Mouse (Mus musculus) neural tube, embryonic 12.5 days (tissue): ENCODE data around the gene D630003M21Rik. TPM values are rescaled to one million over a fixed set of nuclear protein-coding genes. Genes with fewer than 3 reads are reported as not detected.

Source experiments
- ATAC-seq: fragments of 200-750 bp; cut with Nextera tagmentation; 2 replicates; pipeline ENCODE4 v1.8.0; 2017; ENCODE audit warnings: low read depth, mild to moderate bottlenecking, moderate TSS enrichment, moderate library complexity; ENCODE audit not compliant: low FRiP score
- H3K27ac ChIP-seq: fragments of 300-500 bp; sonication (generic); 2 replicates; pipeline ENCODE4 v1.5.1; 2016
- H3K27me3 ChIP-seq: fragments of 300-500 bp; sonication (generic); replicated peaks from 2 replicates; pipeline ENCODE4 v1.6.1; 2016; ENCODE audit warnings: mild to moderate bottlenecking
- H3K36me3 ChIP-seq: fragments of 300-500 bp; sonication (generic); 2 replicates; pipeline ENCODE4 v1.6.1; 2016; ENCODE audit warnings: mild to moderate bottlenecking
- H3K4me1 ChIP-seq: fragments of 300-500 bp; sonication (generic); 2 replicates; pipeline ENCODE4 v1.6.1; 2016
- H3K4me2 ChIP-seq: fragments of 300-500 bp; sonication (generic); replicated peaks from 2 replicates; pipeline ENCODE4 v1.6.1; 2016; ENCODE audit warnings: mild to moderate bottlenecking
- H3K4me3 ChIP-seq: fragments of 300-500 bp; sonication (generic); 2 replicates; pipeline ENCODE4 v1.5.1; 2016
- H3K9ac ChIP-seq: fragments of 300-500 bp; sonication (generic); 2 replicates; pipeline ENCODE4 v1.6.1; 2016; ENCODE audit warnings: mild to moderate bottlenecking
- H3K9me3 ChIP-seq: fragments of 300-500 bp; sonication (generic); 2 replicates; pipeline ENCODE4 v1.6.1; 2016; ENCODE audit warnings: mild to moderate bottlenecking
- WGBS: fragments of 180-500 bp; shearing (Covaris S2); methylation state at CpG from one replicate; pipeline ENCODE4 v1.1.7; 2016; 5-methylcytosine and 5-hydroxymethylcytosine counted together
- polyA plus RNA-seq: library from polyadenylated mRNA; unstranded; fragments of >200 nt; fragmentation: Nextera tagmentation; extraction: Ambion mirVana; gene quantifications from 2 replicates; pipeline ENCODE4 v1.2.1, GENCODE M21; 2016

The D630003M21Rik gene
- 5.0 and 5.1 TPM in 2 replicates for polyA plus RNA-seq

GRCm38 (mm10) chr2:158228670-158229502 lies at the start of gene D630003M21Rik:
Gene D630003M21Rik (minus strand): TSS chr2:158229222.
- Histone ChIP-seq H3K9me3 (no peaks in the 10 kb centered on the region), H3K9ac (peak within 1 kb of the TSS; percentile 58), H3K4me1 (peaks cover 25% of the 10 kb centered on the region), H3K4me3 (peak within 1 kb of the TSS; percentile 40), H3K27me3 (no peaks in the 10 kb centered on the region), H3K4me2 (peak within 1 kb of the TSS; percentile 91), H3K36me3 (no peaks in the 10 kb centered on the region), H3K27ac (no peak within 1 kb of the TSS)
- WGBS, result under 1% methylated on average over 45 of the region's 55 CpGs
- ATAC-seq, result peak; percentile 81

GRCm38 (mm10) chr2:158276878-158277277 lies 47.9 kb upstream of the D630003M21Rik start:
- no peak overlapping the region for H3K4me3 ChIP-seq
- H3K9me3 ChIP-seq, result no peaks in the 10 kb centered on the region
- ATAC-seq, result no peak
- no peak overlapping the region for H3K4me2 ChIP-seq
- no peaks in the 10 kb centered on the region for H3K27me3 ChIP-seq
- no peak overlapping the region for H3K27ac ChIP-seq
- 75% methylated on average over 4 of the region's 4 CpGs for WGBS
- peaks cover 4% of the 10 kb centered on the region; the same call in 1 of the 2 replicates for H3K4me1 ChIP-seq
- no peak overlapping the region for H3K9ac ChIP-seq
- no peaks in the 10 kb centered on the region for H3K36me3 ChIP-seq

GRCm38 (mm10) chr2:158276451-158276850 lies 47.4 kb upstream of the D630003M21Rik start:
- no peak overlapping the region for H3K4me2 ChIP-seq
- H3K9me3 ChIP-seq, result no peaks in the 10 kb centered on the region
- H3K4me1 ChIP-seq, result peaks cover 4% of the 10 kb centered on the region; the same call in 1 of the 2 replicates
- no peak overlapping the region for H3K9ac ChIP-seq
- no peak overlapping the region for H3K27ac ChIP-seq
- H3K36me3 ChIP-seq, result no peaks in the 10 kb centered on the region
- ATAC-seq, result no peak
- H3K4me3 ChIP-seq, result no peak overlapping the region
- H3K27me3 ChIP-seq, result no peaks in the 10 kb centered on the region
- 64% methylated on average over 6 of the region's 6 CpGs for WGBS

- H3K27me3 ChIP-seq, result no peaks in the 10 kb centered on the region
- H3K4me3 ChIP-seq, result no peak overlapping the region
- H3K4me2 ChIP-seq, result no peak overlapping the region
- H3K9me3 ChIP-seq, result no peaks in the 10 kb centered on the region
- 77% methylated on average over 4 of the region's 4 CpGs for WGBS
- ATAC-seq, result no peak
- peaks cover 4% of the 10 kb centered on the region; the same call in 1 of the 2 replicates for H3K4me1 ChIP-seq
- no peak overlapping the region for H3K9ac ChIP-seq
- H3K27ac ChIP-seq, result no peak overlapping the region
- no peaks in the 10 kb centered on the region for H3K36me3 ChIP-seq
Measured at GRCm38 (mm10) chr2:158275811-158276210, 46.8 kb upstream of the D630003M21Rik start.

- Histone ChIP-seq H3K9ac (no peak overlapping the region), H3K27me3 (no peaks in the 10 kb centered on the region), H3K4me1 (peaks cover 4% of the 10 kb centered on the region; the same call in 1 of the 2 replicates), H3K36me3 (no peaks in the 10 kb centered on the region), H3K4me2 (no peak overlapping the region), H3K9me3 (no peaks in the 10 kb centered on the region), H3K27ac (no peak overlapping the region), H3K4me3 (no peak overlapping the region)
- WGBS, result 90% methylated on average over 3 of the region's 3 CpGs
- no peak for ATAC-seq
Measured at GRCm38 (mm10) chr2:158275349-158275748, 46.3 kb upstream of the D630003M21Rik start.

- Histone ChIP-seq H3K27ac (no peak overlapping the region), H3K4me3 (no peak overlapping the region), H3K9me3 (no peaks in the 10 kb centered on the region), H3K4me2 (no peak overlapping the region), H3K36me3 (no peaks in the 10 kb centered on the region), H3K27me3 (no peaks in the 10 kb centered on the region), H3K9ac (no peak overlapping the region), H3K4me1 (peaks cover 4% of the 10 kb centered on the region; the same call in 1 of the 2 replicates)
- ATAC-seq, result no peak
- 36% methylated on average over 2 of the region's 2 CpGs for WGBS
Measured at GRCm38 (mm10) chr2:158273646-158274045, 44.6 kb upstream of the D630003M21Rik start.

GRCm38 (mm10) chr2:158270017-158270416 lies 41.0 kb upstream of the D630003M21Rik start:
- no peak for ATAC-seq
- Histone ChIP-seq H3K27ac (no peak overlapping the region), H3K4me3 (no peak overlapping the region), H3K4me2 (no peak overlapping the region), H3K36me3 (no peaks in the 10 kb centered on the region), H3K9ac (no peak overlapping the region), H3K4me1 (no peaks in the 10 kb centered on the region), H3K9me3 (no peaks in the 10 kb centered on the region), H3K27me3 (no peaks in the 10 kb centered on the region)
- 83% methylated on average over 8 of the region's 8 CpGs for WGBS

- Histone ChIP-seq H3K27me3 (no peaks in the 10 kb centered on the region), H3K36me3 (no peaks in the 10 kb centered on the region), H3K9ac (0 out of 2 replicates have a peak overlapping the region, but pooled peaks have one; percentile 17), H3K9me3 (no peaks in the 10 kb centered on the region), H3K4me2 (no peak overlapping the region), H3K27ac (no peak overlapping the region), H3K4me3 (no peak overlapping the region), H3K4me1 (no peaks in the 10 kb centered on the region)
- ATAC-seq, result no peak
- WGBS, result 50% methylated on average over 3 of the region's 3 CpGs
Measured at GRCm38 (mm10) chr2:158264877-158265276, 35.9 kb upstream of the D630003M21Rik start.

- Histone ChIP-seq H3K36me3 (no peaks in the 10 kb centered on the region), H3K4me1 (peaks cover 4% of the 10 kb centered on the region; the same call in 1 of the 2 replicates), H3K9me3 (no peaks in the 10 kb centered on the region), H3K4me2 (no peak overlapping the region), H3K27me3 (no peaks in the 10 kb centered on the region), H3K9ac (no peak overlapping the region), H3K4me3 (no peak overlapping the region), H3K27ac (no peak overlapping the region)
- 79% methylated on average over 8 of the region's 8 CpGs for WGBS
- no peak for ATAC-seq
Measured at GRCm38 (mm10) chr2:158259498-158259897, 30.5 kb upstream of the D630003M21Rik start.

- WGBS, result 16% methylated on average over 12 of the region's 12 CpGs
- peaks cover 4% of the 10 kb centered on the region; the same call in 1 of the 2 replicates for H3K4me1 ChIP-seq
- no peaks in the 10 kb centered on the region for H3K36me3 ChIP-seq
- no peaks in the 10 kb centered on the region for H3K27me3 ChIP-seq
- H3K4me2 ChIP-seq, result no peak overlapping the region
- H3K9ac ChIP-seq, result no peak overlapping the region
- no peaks in the 10 kb centered on the region for H3K9me3 ChIP-seq
- no peak overlapping the region for H3K27ac ChIP-seq
- H3K4me3 ChIP-seq, result no peak overlapping the region
- ATAC-seq, result no peak
Measured at GRCm38 (mm10) chr2:158258781-158259180, 29.8 kb upstream of the D630003M21Rik start.

GRCm38 (mm10) chr2:158258005-158258418 lies 29.0 kb upstream of the D630003M21Rik start, which contains the start of gene Bpi:
Gene Bpi (plus strand): TSS chr2:158258094.
- Histone ChIP-seq H3K27ac (no peak within 1 kb of the TSS), H3K27me3 (no peaks in the 10 kb centered on the region), H3K36me3 (no peaks in the 10 kb centered on the region), H3K4me1 (peaks cover 4% of the 10 kb centered on the region; the same call in 1 of the 2 replicates), H3K9me3 (no peaks in the 10 kb centered on the region), H3K4me2 (0 out of 2 replicates have a peak within 1 kb of the TSS, but pooled peaks have one; percentile 7), H3K4me3 (no peak within 1 kb of the TSS), H3K9ac (0 out of 2 replicates have a peak within 1 kb of the TSS, but pooled peaks have one; percentile 26)
- 72% methylated on average over 18 of the region's 18 CpGs for WGBS
- no peak for ATAC-seq

- Histone ChIP-seq H3K36me3 (no peaks in the 10 kb centered on the region), H3K4me2 (no peak overlapping the region), H3K9ac (0 out of 2 replicates have a peak overlapping the region, but pooled peaks have one; percentile 26), H3K4me3 (no peak overlapping the region), H3K9me3 (no peaks in the 10 kb centered on the region), H3K27me3 (no peaks in the 10 kb centered on the region), H3K4me1 (peaks cover 4% of the 10 kb centered on the region; the same call in 1 of the 2 replicates), H3K27ac (no peak overlapping the region)
- ATAC-seq, result no peak
- WGBS, result 15% methylated on average over 5 of the region's 5 CpGs
Measured at GRCm38 (mm10) chr2:158256894-158257293, 27.9 kb upstream of the D630003M21Rik start.
